Mouse (Mus musculus) cortical plate, adult 2 months (tissue): ENCODE measurements around the gene Kirrel3.

Source experiments
- CTCF ChIP-seq: fragments of 200-500 bp; IDR thresholded peaks from 2 replicates; pipeline ENCODE4 v1.5.1; 2011; ENCODE audit warnings: mild to moderate bottlenecking, control low read depth, low read length; ENCODE audit not compliant: insufficient read depth; ENCODE audit errors: extremely low read depth
- POLR2A ChIP-seq: fragments of 200-500 bp; IDR thresholded peaks from 2 replicates; pipeline ENCODE4 v1.6.1; 2011; ENCODE audit warnings: mild to moderate bottlenecking, low read length, control low read depth; ENCODE audit not compliant: insufficient read depth; ENCODE audit errors: extremely low read depth

DNA sequence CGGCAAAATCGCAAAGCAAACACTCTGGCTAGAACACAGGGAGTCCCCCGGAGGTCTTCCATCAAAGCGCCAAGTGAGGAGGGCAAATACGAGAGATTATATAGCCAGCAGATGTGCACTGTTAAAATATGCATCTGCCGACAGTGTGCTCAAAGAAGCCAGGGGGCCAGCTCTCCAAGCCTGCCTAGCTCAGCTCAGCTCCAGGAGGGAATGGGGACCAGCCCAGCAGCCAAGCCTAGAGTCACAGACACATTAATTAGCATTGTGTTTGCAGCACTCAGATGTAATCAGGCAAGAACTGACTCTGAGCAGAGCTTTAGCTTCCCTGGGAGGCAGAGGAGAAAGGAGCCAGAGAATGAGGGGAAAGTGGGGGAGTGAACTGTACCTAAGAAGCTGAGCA lies 461.6 kb downstream of the Kirrel3 start:
- TF ChIP-seq POLR2A (no peak), CTCF (no peak)
